Mouse (Mus musculus) megakaryocyte, embryonic 14.5 days (primary cell): Measurements from ENCODE around the gene Nudt16l1.

ENCODE experiments used
- FLI1 ChIP-seq: IDR thresholded peaks from 2 replicates; pipeline ENCODE4 v1.6.1; 2012; ENCODE audit warnings: low read length, inconsistent platforms, mixed read lengths
- GATA1 ChIP-seq: IDR thresholded peaks from 3 replicates; pipeline ENCODE4 v1.6.1; 2012; ENCODE audit warnings: mixed read lengths, low read length, inconsistent platforms, borderline replicate concordance

- TF ChIP-seq GATA1 (no peak), FLI1 (no peak)
These were observed 35.0 kb upstream of the Nudt16l1 start for GRCm38 (mm10) chr16:4903491-4904102.
